Mouse (Mus musculus) CH12.LX (cell line): ENCODE measurements at regions not wholly inside any gene's neighbourhood (a gene's known extent, or its start where the extent isn't known, plus 50 kb on each side); places are given as distances from the start of the nearest gene placed in this dataset.

Experiments used
- DNase-seq: peaks from one replicate; pipeline ENCODE4 v3.0.0-alpha.2; 2013; ENCODE audit errors: extremely low read depth
- H3K27ac ChIP-seq: 2 replicates; pipeline ENCODE4 v1.5.1; 2012; ENCODE audit warnings: low read depth, mild to moderate bottlenecking, control low read depth, moderate library complexity; ENCODE audit not compliant: insufficient read depth
- H3K27me3 ChIP-seq: replicated peaks from 2 replicates; pipeline ENCODE3; 2012; ENCODE audit warnings: inconsistent platforms
- H3K36me3 ChIP-seq, 2 experiments: replicated peaks in 1 of 2; 2 replicates each; pipeline versions ENCODE3 to v1.6.1; 2012; ENCODE audit warnings: inconsistent platforms in 1 of 2, low read length in 1 of 2, mild to moderate bottlenecking in 1 of 2, mixed read lengths in 1 of 2, moderate library complexity in 1 of 2; ENCODE audit not compliant: control insufficient read depth in 1 of 2, insufficient read depth in 1 of 2
- H3K4me1 ChIP-seq, 2 experiments: 2 replicates each; pipeline ENCODE4 v1.6.1; 2012; ENCODE audit warnings: inconsistent platforms in 1 of 2, moderate library complexity in 1 of 2; ENCODE audit not compliant: insufficient read depth in 2 of 2, control insufficient read depth in 1 of 2
- H3K4me2 ChIP-seq: 2 replicates; pipeline ENCODE4 v1.6.1; 2012; ENCODE audit warnings: low read depth, mild to moderate bottlenecking, control low read depth; ENCODE audit not compliant: poor library complexity, insufficient read depth, severe bottlenecking
- H3K4me3 ChIP-seq, 3 experiments: fragments of 150-350 bp in 1 of 3; sonication (generic) in 1 of 3; replicated peaks in 1 of 3; 2 replicates each; pipeline versions ENCODE3 to v1.5.1; 2011 to 2012; ENCODE audit warnings: low read depth in 2 of 3, low read length in 2 of 3, mild to moderate bottlenecking in 2 of 3, moderate library complexity in 2 of 3, control low read depth in 1 of 3, improper control_type of control experiment in 1 of 3, inconsistent platforms in 1 of 3, mixed read lengths in 1 of 3; ENCODE audit not compliant: poor library complexity in 1 of 3
- H3K79me2 ChIP-seq: replicated peaks from 2 replicates; pipeline ENCODE4 v1.6.1; 2012; ENCODE audit warnings: mild to moderate bottlenecking, moderate library complexity; ENCODE audit not compliant: control insufficient read depth, poor library complexity, insufficient read depth, severe bottlenecking; ENCODE audit errors: extremely low read depth
- H3K9ac ChIP-seq: 2 replicates; pipeline ENCODE4 v1.6.1; 2012; ENCODE audit warnings: low read depth, mild to moderate bottlenecking, control low read depth, moderate library complexity; ENCODE audit not compliant: insufficient read depth
- H3K9me3 ChIP-seq: replicated peaks from 2 replicates; pipeline ENCODE3; 2012; ENCODE audit warnings: low read length, inconsistent platforms, mixed read lengths
- CHD1 ChIP-seq: IDR thresholded peaks from 2 replicates; pipeline ENCODE4 v1.6.1; 2012; ENCODE audit warnings: low read depth, low read length, improper control_type of control experiment, inconsistent platforms
- CTCF ChIP-seq, 2 experiments: IDR thresholded peaks in 1 of 2; conservative IDR thresholded peaks in 1 of 2; 2 replicates each; pipeline ENCODE4 v1.5.1; 2011 to 2012; ENCODE audit warnings: low read depth in 2 of 2, low read length in 2 of 2, improper control_type of control experiment in 1 of 2, inconsistent platforms in 1 of 2, mild to moderate bottlenecking in 1 of 2, moderate library complexity in 1 of 2
- E2F4 ChIP-seq: IDR thresholded peaks from 2 replicates; pipeline ENCODE4 v1.6.1; 2011; ENCODE audit warnings: low read depth, low read length, improper control_type of control experiment; ENCODE audit not compliant: insufficient replicate concordance
- ELF1 ChIP-seq: IDR thresholded peaks from 2 replicates; pipeline ENCODE4 v1.6.1; 2014; ENCODE audit warnings: low read depth, mild to moderate bottlenecking, inconsistent platforms, low read length, improper control_type of control experiment
- ETS1 ChIP-seq: conservative IDR thresholded peaks from 2 replicates; pipeline ENCODE4 v1.6.1; 2012; ENCODE audit warnings: low read depth, mild to moderate bottlenecking, inconsistent platforms, low read length, improper control_type of control experiment, moderate library complexity
- IRF4 ChIP-seq: IDR thresholded peaks from 2 replicates; pipeline ENCODE4 v1.6.1; 2014; ENCODE audit warnings: low read depth, mild to moderate bottlenecking, inconsistent platforms, low read length, improper control_type of control experiment
- JUND ChIP-seq: conservative IDR thresholded peaks from 2 replicates; pipeline ENCODE4 v1.6.1; 2011; ENCODE audit warnings: low read depth, low read length, improper control_type of control experiment
- MEF2A ChIP-seq: IDR thresholded peaks from 2 replicates; pipeline ENCODE4 v1.6.1; 2014; ENCODE audit warnings: low read depth, mild to moderate bottlenecking, inconsistent platforms, low read length, improper control_type of control experiment, borderline replicate concordance
- MXI1 ChIP-seq: IDR thresholded peaks from 2 replicates; pipeline ENCODE4 v1.6.1; 2011; ENCODE audit warnings: mild to moderate bottlenecking, low read depth, low read length, improper control_type of control experiment
- NRF1 ChIP-seq: IDR thresholded peaks from 2 replicates; pipeline ENCODE4 v1.6.1; 2014; ENCODE audit warnings: low read depth, mild to moderate bottlenecking, inconsistent platforms, low read length, improper control_type of control experiment, moderate library complexity
- POLR2A ChIP-seq: IDR thresholded peaks from 2 replicates; pipeline ENCODE4 v1.6.1; 2011; ENCODE audit warnings: low read depth, mild to moderate bottlenecking, improper control_type of control experiment, low read length
- RAD21 ChIP-seq: IDR thresholded peaks from 2 replicates; pipeline ENCODE4 v1.6.1; 2011; ENCODE audit warnings: low read depth, mild to moderate bottlenecking, low read length, improper control_type of control experiment, moderate library complexity
- SMC3 ChIP-seq: IDR thresholded peaks from 2 replicates; pipeline ENCODE4 v1.6.1; 2011; ENCODE audit warnings: low read depth, low read length, improper control_type of control experiment
- ZC3H11A ChIP-seq: IDR thresholded peaks from 2 replicates; pipeline ENCODE4 v1.6.1; 2012; ENCODE audit warnings: low read depth, mild to moderate bottlenecking, inconsistent platforms, low read length, improper control_type of control experiment
- dilution Hi-C: fragments of 300-500 bp; cut with MboI; formaldehyde crosslinking; loops from 2 replicates; pipeline ENCODE4 v1.14.3; 2020; ENCODE audit warnings: low sequenced_read_pairs; ENCODE audit not compliant: extremely low pct_unique_long_range_greater_than_20kb, extremely low pct_ligation_motif_present
- in situ Hi-C: fragments of 300-500 bp; cut with MboI; formaldehyde crosslinking; loops from 3 replicates; pipeline ENCODE4 v1.14.3; 2019; ENCODE audit warnings: low sequenced_read_pairs, low pct_ligation_motif_present, low pct_unique_long_range_greater_than_20kb, mixed read lengths

DNA sequence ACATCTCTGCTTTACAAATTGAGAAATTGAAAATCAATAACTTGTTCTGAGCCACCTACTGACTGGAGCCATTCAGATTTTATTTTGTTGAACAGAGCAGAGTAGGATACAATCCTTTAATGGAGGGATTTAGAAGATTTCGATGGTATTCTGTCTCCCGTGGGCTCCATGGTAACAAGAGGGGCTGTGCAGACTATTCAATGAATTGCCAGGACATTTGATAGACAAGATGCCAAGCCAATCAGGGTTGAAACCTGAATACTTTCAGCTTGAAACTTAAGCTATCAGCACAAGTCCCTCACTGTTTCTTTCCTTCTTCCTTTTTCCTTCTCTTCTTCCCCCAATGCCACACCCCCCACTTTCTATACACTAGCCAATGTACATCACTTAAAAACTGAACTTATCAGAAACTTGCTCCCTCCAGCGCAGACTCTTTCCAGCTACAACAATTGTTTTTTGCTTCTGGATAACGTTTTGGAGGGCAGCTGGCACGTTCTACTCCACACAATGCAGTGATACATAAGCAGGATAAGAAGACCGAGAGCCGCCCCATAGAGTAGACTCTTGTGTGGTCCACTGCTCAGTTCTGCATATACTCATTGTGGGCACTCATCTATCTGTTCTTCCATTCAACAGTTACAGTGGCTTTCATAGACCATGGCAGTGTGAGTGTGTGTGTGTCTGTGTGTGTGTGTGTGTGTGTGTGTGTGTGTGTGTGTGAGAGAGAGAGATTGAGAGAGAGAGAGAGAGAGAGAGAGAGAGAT, 78.1 kb upstream of the Ptbp2 start:
- no peak overlapping the region for H3K4me3 ChIP-seq
- in situ Hi-C loops: no loop called here

More for the DNA sequence above, 78.1 kb upstream of the Ptbp2 start:
- Histone ChIP-seq H3K4me1 (no peaks in the 10 kb centered on the region), H3K4me2 (no peak overlapping the region), H3K9ac (no peak overlapping the region)
- dilution Hi-C loops: no loop called here
- DNase-seq: no peak
- no peak for TF ChIP-seq IRF4
- no peak for TF ChIP-seq SMC3
- no peak for TF ChIP-seq MEF2A
- no peak for TF ChIP-seq NRF1
- no peak for TF ChIP-seq ETS1
- no peak for TF ChIP-seq CTCF (conservative IDR thresholded peaks at IDR 0.05 in 1 of 2, IDR thresholded peaks at IDR 0.05 in 1 of 2; ENCODE audit: low read depth in 2 of 2, low read length in 2 of 2)
- no peak for TF ChIP-seq JUND
- TF ChIP-seq ZC3H11A: no peak
- TF ChIP-seq ELF1: no peak
- TF ChIP-seq POLR2A: no peak
- TF ChIP-seq CHD1: no peak
- TF ChIP-seq E2F4: no peak
- no peak for TF ChIP-seq RAD21
- no peak for TF ChIP-seq MXI1
- TF ChIP-seq, all 38 proteins: peak for 0
- H3K36me3 ChIP-seq: no peaks in the 10 kb centered on the region
- no peaks in the 10 kb centered on the region for H3K79me2 ChIP-seq
- H3K9me3 ChIP-seq: peaks cover 2% of the 10 kb centered on the region
- H3K27ac ChIP-seq: no peak overlapping the region
- H3K27me3 ChIP-seq: no peaks in the 10 kb centered on the region
